Mouse (Mus musculus) granulocyte monocyte progenitor cell, adult 5-6 weeks (primary cell): ENCODE measurements around the gene Plppr4. TPM values are rescaled to one million over a fixed set of nuclear protein-coding genes. Genes with fewer than 3 reads are reported as not detected.

ENCODE experiments used
- ATAC-seq: replicated peaks from 2 replicates; pipeline ENCODE4 v1.8.0; 2016; ENCODE audit warnings: mild to moderate bottlenecking, moderate TSS enrichment, inconsistent platforms; ENCODE audit not compliant: poor library complexity, severe bottlenecking
- total RNA-seq, 2 experiments: library from RNA; stranded (forward) in 1 of 2; stranded (reverse) in 1 of 2; fragments of 200-712, 200-1000 nt in 1 of 2; fragments of >200 nt in 1 of 2; fragmentation: Nextera tagmentation in 1 of 2; gene quantifications; 2 replicates each; pipeline ENCODE4 v1.2.3; 2014 to 2017

Plppr4 gene
- total RNA-seq, 2 experiments from 2014 or later, result not detected

DNA sequence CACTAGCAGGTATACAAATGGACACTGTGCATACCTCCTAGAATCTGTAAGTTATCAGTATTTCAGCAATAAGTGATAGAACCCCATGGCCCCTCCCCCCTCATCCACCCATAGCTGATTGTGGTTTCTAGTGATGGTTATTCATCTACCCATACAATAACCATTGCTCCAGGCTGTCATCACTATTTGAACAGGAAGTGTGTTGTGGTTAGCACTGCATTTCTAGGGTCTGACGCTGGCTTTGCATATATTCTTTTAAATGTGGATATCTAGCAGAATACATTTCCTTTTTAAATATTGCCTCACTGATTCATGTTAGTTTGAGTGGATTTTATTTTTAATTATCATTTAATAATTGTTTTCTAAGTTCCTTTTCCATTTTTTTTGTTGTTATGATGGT is 62.9 kb downstream of the Plppr4 start:
- ATAC-seq, result peak; percentile 90

DNA sequence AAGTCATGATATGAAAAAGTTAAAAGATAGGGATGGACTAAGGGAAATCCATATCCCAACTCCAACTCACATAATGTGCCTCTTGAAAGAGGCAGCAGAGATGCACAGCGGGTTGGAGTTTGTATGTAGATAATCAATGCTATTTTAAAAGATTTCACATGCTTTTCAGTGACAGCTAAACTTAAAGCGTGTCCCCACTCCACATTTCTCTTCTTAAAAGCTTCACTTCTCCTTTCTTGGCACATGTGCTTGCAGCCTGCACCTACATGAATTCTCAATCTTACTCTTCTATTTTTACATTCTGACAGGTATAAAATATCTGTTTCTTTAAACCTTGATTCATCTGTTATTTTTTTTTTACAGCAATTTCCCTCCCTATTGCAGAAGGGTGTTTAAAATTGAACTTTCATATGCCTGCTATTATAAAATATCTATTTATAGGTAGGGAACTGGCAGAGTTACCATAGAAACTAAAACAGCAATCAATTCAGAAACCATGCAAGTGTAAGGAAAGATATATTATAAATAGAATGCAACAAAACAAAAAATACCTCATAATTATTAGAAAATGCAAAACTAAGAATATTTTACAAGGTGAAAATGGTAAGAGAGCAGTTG is 66.3 kb downstream of the Plppr4 start:
- 0 out of 2 replicates have a peak, but pooled peaks have one; percentile 22 for ATAC-seq

Other genes with a start within 250 kb of the Plppr4 start
- gene Plppr5, start 214.0 kb upstream of the Plppr4 start, total RNA-seq (2014; fragmentation: Nextera tagmentation), result not detected in 2 replicates
- gene Plppr5, start 214.0 kb upstream of the Plppr4 start, total RNA-seq (2017), result not detected in 2 replicates